Mouse (Mus musculus): ENCODE data around the gene Naxd. TPM values are rescaled to one million over a fixed set of nuclear protein-coding genes. Genes with fewer than 3 reads are reported as not detected.

The Naxd gene
- polyA plus RNA-seq, 1 experiment from 2014 or later = 108 TPM

DNA sequence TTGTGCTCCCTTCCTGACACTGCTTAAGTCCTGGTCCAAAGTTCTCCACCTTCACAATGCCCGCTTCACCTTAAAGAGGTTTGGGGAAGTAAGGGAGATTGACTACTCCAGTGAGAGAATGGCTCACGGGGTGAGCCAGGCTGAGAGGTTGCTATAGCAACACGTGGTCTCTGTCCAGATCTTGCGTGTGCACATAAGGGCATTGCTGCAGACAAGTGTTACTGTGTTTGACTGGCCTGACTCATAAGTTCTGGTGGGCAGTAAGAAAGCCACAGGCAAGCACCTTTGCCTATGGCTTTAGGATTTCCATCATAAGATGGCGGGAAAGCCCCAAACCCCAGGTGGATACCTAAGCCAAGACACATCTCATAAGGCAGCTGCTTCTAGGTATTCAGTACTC is 66.9 kb downstream of the Naxd start:
- Histone ChIP-seq H3K36me3 (ENCODE audit: control insufficient read depth, insufficient read depth, low read length) (peaks cover 29% of the 10 kb centered on the region), H3K27ac (ENCODE audit: low read depth, low read length) (no peak overlapping the region), H3K4me2 (ENCODE audit: low read depth) (no peak overlapping the region), H3K9me3 (ENCODE audit: control insufficient read depth, low read length) (no peaks in the 10 kb centered on the region), H3K4me3 (ENCODE audit: low read depth, low read length) (no peak overlapping the region), H3K9ac (ENCODE audit: low read length) (no peak overlapping the region), H3K27me3 (ENCODE audit: control insufficient read depth, insufficient read depth, low read length) (no peaks in the 10 kb centered on the region), H3K4me1 (ENCODE audit: control insufficient read depth, insufficient read depth, low read length) (no peaks in the 10 kb centered on the region)
- DNase-seq (ENCODE audit: low spot score) (no peak), ATAC-seq (ENCODE audit: insufficient read depth, low FRiP score, low TSS enrichment) (no peak)
- WGBS = 90% methylated on average over 5 of the region's 5 CpGs

Other genes starting within 250 kb of the Naxd start
- 34.9 and 36.2 TPM in 2 replicates for gene Col4a2, start 184.7 kb upstream of the Naxd start, polyA plus RNA-seq (2014; fragmentation: Nextera tagmentation; extraction: Ambion mirVana)
- 125 and 130 TPM in 2 replicates for gene Col4a1, start 184.7 kb upstream of the Naxd start, polyA plus RNA-seq (2014; fragmentation: Nextera tagmentation; extraction: Ambion mirVana)
- 0.95 and 1.5 TPM in 2 replicates for gene Rab20, start 18.8 kb upstream of the Naxd start, polyA plus RNA-seq (2014; fragmentation: Nextera tagmentation; extraction: Ambion mirVana)
- gene Cars2, start 53.3 kb downstream of the Naxd start, polyA plus RNA-seq (2014; fragmentation: Nextera tagmentation; extraction: Ambion mirVana) = 19.1 and 20.1 TPM in 2 replicates
- 47.7 and 48.6 TPM in 2 replicates for gene Ing1, start 58.1 kb downstream of the Naxd start, polyA plus RNA-seq (2014; fragmentation: Nextera tagmentation; extraction: Ambion mirVana)
- 109 TPM in 2 replicates for gene Ankrd10, start 138.3 kb downstream of the Naxd start, polyA plus RNA-seq (2014; fragmentation: Nextera tagmentation; extraction: Ambion mirVana)
- not detected in 2 replicates for gene 1700016D06Rik, start 203.6 kb downstream of the Naxd start, polyA plus RNA-seq (2014; fragmentation: Nextera tagmentation; extraction: Ambion mirVana)
- 66.5 and 71.1 TPM in 2 replicates for gene Arhgef7, start 230.2 kb downstream of the Naxd start, polyA plus RNA-seq (2014; fragmentation: Nextera tagmentation; extraction: Ambion mirVana)

All from neural tube, embryonic 11.5 days (tissue).